Mouse (Mus musculus) spleen, adult 12 weeks (tissue): ENCODE measurements at regions not wholly inside any gene's neighbourhood (a gene's known extent, or its start where the extent isn't known, plus 50 kb on each side); places are given as distances from the start of the nearest gene placed in this dataset.

Experiments
- DNase-seq: peaks from one replicate; pipeline ENCODE4 v3.0.0; 2022; ENCODE audit warnings: low spot score

DNA sequence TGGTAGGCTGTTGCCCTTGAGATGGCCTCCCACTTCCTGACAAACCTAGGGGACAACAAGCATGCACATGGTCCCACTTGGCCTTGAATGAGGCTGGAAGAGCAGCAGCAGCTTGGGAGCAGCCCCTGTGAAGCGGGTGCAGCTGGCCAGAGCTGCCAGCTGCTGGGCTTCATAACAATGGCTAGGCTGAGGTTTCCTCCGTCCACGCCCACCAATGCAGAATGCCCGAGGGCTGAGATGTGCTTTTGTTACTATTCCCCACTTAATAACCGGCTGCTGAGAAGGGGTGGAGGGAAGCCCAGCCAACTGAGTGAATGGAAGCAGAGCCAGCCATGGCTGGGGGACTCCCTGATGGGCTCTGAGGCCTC is 202.1 kb downstream of the Sox11 start:
- DNase-seq, result no peak

DNA sequence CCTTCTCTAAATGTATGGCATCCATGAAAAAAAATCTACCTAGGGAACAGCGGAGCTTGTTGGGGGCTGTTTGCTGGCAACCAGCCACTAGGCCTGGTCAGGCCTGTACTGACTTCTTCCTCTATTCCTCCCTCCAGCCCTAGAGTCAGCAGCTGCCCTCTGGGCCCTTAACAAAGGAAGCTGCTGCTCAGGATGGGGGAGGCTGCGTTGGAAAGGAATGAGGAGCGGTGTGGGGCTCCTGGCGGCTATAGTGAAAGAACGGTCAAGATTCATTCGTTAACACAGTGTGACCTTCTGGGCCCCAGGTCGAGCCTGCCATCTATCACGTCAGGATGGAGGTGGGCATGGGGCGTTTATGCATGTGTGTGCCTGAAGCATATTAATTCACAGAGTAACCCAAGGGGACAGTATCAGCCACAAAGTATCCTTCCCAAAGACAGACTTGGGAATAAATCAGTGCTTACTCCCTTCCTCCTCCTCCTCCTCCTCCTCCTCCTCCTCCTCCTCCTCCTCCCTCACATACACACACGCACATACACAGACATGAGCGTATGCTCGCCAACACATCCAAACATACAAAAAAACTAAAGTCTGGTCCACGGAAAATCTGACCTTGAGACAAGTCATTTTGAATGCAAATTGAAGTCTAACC is 202.6 kb downstream of the Sox11 start:
- DNase-seq, result no peak

DNA sequence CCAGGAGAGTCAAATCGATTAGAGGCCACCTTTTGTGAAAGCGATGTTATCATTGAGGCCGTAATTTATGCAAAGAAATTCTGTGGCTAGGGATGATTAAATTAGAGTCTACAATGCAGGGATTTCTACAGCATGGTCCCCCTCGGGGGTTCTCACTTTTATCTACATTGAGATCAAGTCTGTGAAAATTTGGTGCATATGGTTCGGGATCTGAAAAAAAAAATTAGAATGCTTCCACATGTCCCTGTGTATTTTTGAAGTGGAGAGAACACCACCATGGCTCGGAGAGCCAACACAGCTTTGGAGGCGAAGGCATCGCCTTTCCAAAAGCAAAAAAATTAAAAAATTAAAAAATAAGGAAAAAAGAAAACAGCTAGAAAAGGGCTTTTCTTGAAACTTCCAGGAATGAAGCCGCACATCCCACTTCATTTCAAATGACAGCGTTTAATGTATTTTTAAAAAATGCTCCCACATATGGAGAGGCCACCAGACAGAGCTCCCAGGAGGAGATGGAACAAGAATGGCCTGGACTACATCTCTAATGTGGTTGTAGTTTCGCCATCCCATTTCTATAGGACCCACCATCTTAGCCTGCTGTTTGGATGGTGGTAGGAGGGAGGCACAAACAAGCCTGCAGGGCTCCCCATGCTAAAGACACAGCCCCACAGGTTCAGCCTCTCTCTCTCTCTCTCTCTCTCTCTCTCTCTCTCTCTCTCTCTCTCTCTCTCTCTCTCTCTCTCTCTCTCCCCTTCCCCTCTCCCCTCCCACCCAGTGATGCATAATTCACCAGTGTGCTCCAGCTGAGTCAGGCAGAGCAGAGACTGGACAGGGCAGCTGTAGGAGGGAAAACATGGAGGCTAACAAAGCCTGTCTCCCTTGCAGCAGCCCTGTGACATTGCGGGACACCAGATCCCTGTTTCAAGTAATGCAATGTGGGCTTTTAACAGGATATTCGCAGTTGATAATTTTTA is 203.4 kb downstream of the Sox11 start:
- DNase-seq, result no peak

DNA sequence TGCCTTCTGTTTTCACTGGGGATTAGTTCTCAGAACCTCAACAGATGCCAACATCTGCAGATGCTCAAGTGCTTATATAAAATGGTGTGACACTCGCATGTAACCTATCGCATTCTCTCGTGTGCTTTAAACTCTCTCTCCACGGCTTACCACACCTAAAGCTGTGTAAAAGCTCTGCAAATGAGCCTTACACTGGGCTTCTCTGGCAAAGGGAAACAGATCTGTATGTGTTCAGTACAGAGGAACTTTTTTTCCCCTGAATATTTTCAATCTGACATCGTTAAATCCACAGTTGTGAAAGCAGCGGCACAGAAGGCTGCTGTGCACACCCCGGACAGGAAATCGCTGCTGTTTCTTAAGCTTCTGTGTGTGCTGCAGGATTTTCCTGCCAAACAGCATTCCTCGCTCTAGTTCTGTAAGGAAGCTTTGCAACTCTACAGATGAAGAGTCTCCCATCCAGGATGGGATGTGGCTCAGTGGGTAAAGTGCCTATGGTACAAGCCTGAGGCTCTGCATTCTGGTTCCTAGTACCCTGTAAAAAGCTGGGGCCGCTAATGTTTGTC is 206.3 kb downstream of the Sox11 start:
- no peak for DNase-seq

DNA sequence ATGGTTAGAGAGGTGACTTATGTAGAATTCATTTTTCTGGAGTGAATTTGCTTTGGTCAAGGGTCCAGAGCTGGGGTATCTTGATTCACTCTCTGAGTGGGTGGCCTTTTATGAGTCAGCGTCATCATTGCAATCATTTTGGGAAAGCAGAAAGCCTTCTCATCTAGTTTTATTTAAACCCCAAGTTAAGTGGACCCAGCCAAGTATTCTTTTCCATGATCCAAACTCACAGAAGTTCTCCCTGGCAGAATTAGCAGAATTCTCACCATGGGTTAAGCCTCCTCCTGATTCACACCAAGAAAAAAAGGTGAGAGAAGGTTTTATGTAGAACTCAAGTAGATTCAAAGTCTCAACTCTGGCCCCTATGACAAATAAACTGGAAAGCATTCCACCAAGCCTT is 211.8 kb downstream of the Sox11 start:
- DNase-seq, result no peak

DNA sequence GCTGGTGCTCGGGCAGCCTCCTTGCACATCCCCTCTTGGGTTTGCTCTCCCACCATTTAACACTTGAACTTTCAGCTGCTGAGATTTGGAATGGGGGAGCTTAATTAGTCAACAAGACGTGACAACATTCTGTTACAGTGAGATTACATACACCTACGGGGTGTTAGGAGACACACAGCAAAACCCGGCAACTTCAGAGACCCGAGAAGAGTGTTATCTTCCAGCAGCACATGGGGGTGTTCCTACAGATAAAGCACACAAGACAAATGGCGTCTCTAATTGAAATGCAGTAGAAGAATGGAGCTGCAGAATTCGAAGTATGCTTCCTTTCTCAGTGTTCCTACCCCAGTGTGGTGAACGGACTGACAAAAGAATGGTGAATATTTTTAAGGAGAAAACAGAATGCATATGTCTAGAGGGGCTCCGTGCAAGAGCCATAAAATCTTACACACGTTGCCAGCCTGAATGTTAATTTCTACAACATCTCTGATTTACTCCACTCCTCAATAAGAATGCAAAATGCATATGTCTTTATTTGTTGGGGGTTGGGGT is 215.2 kb downstream of the Sox11 start:
- DNase-seq, result no peak

DNA sequence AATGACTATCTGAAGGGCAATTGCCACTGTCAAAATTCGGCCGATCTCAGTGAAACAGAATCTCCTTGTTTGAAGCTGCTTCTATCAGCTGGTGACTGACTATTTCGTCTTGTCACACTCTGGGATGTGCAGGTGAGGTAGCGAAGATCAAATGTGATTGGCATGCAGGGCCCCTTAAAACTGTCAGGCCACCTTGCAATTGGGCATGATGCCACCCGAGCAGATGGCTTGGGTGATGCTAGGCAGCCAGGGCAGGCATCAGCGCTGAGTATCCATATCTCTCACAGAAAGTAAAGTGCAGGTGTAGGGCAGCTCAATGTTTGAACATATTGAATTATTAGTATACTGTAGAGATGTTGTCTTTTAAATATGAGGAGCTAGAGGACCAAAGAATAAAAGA is 223.8 kb downstream of the Sox11 start:
- no peak for DNase-seq

DNA sequence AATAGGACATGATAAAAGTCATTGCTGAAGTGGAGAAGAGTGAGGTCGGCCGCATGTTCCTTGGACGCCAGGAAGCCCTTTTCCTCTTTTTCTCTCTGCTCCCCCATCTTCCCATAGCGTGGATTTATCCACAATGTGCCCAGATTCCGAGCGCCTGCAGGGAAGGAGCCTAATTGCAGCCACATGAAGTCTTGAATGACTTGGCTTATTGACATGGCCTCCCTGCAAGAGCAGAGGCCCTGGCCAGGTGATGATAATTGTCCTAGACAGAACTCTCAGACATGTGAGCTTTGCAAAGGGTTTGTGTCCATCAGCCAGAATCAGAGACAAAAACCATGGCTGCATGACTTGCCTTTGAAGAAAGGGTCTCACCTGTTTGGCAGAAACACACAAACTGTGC is 227.0 kb downstream of the Sox11 start:
- DNase-seq, result no peak

DNA sequence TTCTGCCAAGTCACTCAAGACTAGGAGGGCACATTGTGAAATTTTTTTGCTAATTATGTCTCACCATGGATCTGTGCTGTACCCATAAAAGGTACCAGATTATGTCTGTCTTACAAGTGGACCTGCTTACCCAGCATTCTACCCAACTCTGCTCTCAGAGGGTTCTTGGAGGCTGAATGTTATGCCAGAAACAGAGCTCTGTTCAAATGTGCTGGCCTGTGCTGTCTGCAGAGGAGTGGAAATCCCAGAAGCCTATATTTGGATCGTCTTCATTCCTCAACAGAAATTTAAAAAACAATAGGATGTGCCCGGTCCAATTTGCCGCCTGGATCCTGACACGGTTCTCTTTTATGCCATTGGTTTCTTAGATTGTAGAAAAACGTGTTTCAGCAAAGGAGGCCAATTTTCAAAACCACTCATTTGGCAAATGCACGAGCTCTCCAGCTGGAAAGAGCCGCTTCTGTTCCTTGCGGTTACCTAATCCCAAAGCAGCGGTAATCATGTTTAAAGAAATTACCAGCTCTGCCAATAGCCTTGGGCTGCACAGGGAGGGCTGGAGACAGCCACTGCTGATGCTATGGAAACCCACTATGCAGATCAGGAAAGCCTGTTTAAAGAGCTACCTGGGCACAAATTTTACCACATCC is 237.3 kb downstream of the Sox11 start:
- no peak for DNase-seq

DNA sequence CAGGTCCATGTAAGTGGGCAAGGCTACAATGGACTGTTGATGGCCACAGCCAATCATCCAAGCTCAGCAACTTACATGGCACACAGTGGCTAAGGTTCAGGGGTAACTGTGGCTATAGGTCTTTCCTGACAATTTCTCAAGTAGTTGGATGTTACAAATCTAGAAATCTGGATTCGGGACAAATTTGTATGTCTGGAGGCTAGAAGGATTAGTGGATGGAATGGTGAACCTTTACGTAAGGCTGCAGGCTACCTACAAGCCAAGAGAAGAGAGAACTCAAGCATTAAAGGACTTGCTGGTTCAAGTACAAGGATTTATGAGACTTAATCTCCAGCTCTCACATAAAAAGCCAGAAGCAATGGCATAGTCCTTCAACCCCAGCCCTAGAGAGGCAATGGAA is 239.4 kb downstream of the Sox11 start:
- DNase-seq, result no peak

DNA sequence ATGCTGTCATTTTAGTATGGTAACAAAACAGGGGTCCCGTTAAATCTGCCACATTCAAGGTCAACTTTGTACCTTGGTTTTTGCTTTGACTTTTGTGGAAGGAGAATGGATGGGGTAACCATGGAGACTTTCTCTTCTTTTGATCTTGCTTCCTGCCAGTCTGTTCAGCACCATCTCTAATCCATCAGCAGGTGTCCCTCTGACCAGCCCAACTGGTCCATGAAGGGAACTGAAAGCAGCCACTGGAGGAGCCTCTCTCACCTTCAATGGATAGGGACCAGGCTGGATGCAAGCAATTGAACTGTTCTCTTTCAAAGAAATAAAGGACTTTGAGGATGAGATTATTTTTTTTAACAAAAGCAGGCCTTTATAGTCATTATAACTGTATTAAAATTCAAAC is 253.2 kb downstream of the Sox11 start:
- DNase-seq, result no peak

DNA sequence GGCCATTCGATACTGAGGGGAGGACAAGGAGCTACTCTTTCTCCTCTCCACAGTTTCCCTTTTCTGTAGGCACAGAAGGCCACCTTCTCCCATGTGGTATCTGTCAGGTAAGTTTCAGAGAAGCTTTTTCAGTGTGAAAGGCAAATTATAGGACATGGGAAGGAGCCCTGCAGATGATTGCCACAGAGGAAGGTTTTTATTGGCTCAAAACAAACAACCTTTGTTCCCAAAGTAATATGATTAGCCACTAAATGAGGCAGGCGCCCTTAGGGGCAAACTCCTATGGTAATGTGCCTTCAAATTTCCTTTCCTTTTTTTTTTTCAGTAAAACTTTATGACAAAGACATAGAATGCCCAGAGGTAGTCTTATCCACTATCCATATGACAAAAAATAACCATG is 256.5 kb downstream of the Sox11 start:
- no peak for DNase-seq

DNA sequence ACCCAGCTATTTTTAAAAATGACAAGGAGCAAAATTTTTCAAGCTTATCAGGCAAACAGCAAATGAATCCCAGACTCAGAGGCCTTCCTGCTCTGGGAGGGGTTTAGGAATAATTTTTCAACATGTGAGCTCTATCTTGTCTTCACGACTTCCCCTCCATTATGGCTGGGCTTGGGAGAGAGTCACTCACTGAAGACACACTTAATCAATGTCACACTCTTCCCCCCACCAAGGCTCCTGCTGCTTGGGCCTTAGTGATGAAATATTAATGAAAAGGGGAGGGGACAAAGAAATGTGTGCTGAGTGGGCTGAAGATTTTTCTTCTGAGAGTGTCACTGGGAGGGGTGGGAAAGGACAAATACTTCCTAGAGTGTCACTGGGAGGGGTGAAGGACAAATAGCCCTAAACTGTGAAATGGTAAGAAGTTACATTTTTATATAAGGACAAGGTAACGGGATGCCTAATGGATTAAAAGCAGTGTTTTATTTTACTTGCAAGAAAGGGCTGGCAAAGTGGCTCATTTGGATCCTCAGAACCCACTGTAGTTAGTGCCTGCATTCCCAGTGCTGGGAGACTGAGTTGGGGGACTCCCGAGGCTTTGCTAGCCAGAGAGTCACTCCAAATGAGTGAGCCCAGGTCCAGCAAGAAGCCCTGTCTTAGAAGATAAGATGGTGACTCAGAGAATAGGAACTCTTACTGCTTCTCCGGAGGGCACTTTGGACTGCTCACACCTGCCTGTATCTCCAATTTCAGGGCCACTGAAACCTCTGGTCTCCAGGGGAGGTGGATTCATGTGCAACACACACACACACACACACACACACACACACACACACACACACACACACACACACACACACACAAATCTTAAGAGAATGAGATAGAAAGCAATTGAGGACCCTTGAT is 258.5 kb downstream of the Sox11 start:
- DNase-seq, result no peak

DNA sequence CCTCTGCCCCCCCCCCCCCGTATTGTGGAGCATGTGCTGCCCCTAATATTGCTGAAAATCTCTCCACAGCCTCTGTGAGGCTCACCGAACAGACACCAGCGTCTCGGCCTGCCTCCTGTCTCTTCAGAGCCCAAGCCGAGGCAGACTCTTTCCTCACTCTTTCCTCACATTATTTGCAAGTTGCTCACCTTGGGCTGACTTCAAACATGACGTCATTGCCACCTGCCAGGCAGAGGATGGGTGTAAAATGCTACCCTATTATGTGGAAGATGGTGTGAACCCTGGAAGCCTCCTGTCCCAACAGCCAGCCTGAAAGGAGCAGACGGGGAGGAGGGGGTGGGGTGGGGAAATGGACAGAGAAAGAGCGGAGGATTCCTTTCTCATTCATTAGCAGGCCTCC is 259.3 kb downstream of the Sox11 start:
- DNase-seq, result no peak

DNA sequence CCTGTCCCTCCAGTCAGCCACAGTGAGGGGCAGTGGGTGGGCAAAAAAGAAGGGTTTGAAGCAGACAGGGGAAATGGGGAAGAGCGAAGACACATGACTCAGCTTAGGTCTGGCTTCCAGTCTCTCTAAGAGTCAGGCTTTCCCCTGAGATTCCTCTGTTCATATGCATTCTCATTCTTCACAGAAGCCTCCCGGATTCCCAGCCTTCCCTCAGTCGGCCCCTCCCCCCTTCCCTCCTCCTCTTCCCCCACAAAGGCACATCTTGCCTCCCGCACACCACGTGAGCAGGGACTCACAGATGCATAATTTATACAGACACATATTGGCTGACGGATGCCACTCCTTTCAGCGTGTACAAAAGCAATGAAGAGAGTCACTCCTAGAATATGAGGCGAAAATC is 259.8 kb downstream of the Sox11 start:
- DNase-seq, result no peak

DNA sequence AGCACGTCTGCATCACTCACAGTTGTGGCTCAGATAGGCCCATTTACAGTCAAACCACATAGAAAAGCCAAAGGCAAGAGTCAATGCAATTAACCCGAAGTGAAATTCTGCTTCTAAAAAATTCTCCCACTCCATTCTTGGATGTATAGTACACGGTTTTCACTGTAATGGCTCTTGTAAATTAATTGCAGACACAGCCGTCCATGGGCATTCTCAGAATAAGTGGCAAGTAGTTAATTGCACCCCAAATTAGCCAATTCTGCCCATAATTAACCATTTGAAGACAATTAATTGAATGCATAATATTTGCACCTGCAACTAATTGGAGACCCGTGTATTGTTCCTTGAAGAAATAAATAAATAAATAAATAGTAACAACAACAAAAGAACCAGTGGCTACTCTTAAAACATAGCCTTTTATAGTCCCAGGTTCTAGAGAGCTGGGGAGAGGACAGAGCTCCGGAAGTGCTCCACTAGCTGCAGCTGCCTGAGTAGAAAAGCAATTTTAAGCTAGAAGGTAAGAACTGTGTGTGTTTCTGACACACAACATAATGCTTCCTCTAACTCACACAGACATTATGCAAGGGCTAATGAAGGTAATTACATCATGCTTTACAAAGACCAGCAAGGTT is 266.2 kb downstream of the Sox11 start:
- no peak for DNase-seq

DNA sequence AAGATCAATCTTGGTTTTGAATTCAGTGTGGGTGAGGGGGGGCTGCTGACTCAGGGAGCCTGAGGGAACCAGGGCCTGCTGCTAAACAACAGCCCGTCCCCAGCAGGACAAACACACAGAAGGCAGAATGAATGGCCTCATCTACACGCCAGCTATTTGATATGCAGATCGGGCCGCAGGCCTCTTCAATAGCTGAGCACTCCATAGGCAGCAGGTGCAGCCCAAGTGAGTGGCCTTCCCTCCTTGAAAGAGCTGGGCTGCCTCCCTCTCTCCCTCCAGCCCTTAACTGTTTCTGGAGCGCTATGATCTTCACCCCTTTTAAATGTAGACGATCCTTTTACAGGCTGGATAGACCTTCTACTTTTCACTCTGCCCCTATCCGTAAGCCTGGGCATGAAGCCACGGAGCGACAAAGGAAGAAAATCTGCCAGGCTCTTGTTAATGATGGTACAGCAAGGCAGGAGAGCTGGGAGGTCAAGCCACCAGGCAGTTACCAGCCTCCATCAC is 277.3 kb downstream of the Sox11 start:
- no peak for DNase-seq

DNA sequence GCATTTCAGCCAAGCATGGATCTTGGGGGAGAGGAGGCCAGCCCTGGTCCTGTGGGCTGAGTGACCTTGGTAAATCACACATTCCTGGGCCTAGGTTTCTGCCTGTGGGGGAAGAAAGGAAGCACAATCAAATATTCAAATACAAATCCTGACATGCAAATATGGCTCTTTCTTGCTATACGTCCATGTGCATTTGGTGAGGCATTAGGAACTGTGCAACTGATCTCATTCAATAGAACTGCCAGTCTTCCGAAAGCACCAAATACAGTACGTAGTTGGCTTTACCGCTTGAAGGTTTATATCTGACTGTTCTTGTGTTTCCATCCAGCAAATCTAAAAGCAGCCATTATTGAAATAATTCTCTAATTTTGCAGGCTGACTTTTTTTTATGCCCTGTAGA is 278.9 kb downstream of the Sox11 start:
- DNase-seq, result no peak

DNA sequence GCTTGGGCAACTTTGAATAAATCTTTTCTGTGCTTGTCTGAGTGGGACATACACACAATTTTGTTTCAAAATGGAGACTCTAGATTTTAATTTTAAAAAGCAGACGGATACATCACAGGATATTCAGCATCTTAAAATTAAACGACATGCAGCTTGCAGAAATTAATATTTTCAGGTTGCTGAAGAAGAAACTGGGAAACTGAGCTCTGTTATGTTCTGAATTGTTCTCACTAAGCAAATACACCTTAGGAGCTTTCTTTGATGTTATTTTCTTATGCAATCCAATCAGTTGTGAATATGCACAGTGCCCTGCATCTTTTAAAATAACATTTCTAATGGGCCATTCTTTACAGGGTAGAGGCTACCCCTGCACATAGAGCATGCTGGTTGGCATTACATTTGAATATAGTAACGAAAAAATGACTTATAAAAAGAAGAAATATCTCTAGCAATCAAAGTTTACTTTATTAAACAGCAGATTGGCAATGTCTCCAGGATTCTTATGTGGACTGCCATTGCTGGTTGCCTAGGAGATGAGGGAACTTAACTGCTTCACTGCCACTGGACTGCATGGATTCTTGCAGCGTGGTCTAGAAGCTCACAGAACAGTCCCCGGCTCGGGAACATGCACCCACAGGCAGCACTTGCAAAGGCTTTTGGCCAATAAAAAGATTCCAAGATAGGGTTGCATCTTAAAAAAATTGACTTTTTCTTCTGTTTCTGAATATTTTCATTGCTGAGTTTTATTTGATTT is 279.7 kb downstream of the Sox11 start:
- DNase-seq, result no peak

DNA sequence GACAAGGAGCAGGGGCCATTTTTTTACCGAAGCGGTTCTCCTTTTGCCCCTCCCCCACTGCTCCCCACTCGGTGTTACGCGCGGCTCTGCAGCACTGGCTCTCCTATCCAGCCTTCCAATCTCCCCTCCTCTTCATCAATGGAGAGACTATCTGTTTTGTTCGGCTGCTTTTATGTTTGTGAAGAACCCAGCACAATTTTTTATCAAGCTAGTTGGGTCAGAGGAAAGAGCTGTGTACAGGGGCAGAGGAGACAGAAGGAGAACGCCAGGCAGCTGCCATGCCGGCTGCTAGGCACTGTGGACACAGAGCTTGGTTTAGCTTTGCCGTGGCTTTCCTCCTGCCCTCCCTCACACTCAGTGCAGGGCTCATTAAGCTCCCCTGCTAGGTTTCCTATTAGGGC is 280.3 kb downstream of the Sox11 start:
- no peak for DNase-seq
